Mouse (Mus musculus) stomach, embryonic 16.5 days (tissue): ENCODE results near the gene Timm50. TPM values are rescaled to one million over a fixed set of nuclear protein-coding genes. Genes with fewer than 3 reads are reported as not detected.

Experiments
- ATAC-seq: fragments of 200-750 bp; cut with Nextera tagmentation; 2 replicates; pipeline ENCODE4 v1.8.0; 2017; ENCODE audit warnings: moderate number of reproducible peaks, moderate TSS enrichment; ENCODE audit not compliant: insufficient read depth, low FRiP score
- H3K27ac ChIP-seq: fragments of 300-500 bp; sonication (generic); 2 replicates; pipeline ENCODE4 v1.5.1; 2014; ENCODE audit warnings: low read length
- H3K27me3 ChIP-seq: fragments of 300-500 bp; sonication (generic); 2 replicates; pipeline ENCODE4 v1.6.1; 2014; ENCODE audit warnings: low read length, control low read depth, mixed read lengths; ENCODE audit not compliant: control insufficient read depth, insufficient read depth
- H3K36me3 ChIP-seq: fragments of 300-500 bp; sonication (generic); 2 replicates; pipeline ENCODE4 v1.6.1; 2014; ENCODE audit warnings: low read length; ENCODE audit not compliant: control insufficient read depth, insufficient read depth
- H3K4me1 ChIP-seq: fragments of 300-500 bp; sonication (generic); 2 replicates; pipeline ENCODE4 v1.6.1; 2014; ENCODE audit warnings: low read length, control low read depth, mixed read lengths; ENCODE audit not compliant: control insufficient read depth, insufficient read depth
- H3K4me2 ChIP-seq: fragments of 300-500 bp; sonication (generic); 2 replicates; pipeline ENCODE4 v1.6.1; 2014; ENCODE audit warnings: low read depth, low read length, mixed read lengths
- H3K4me3 ChIP-seq: fragments of 300-500 bp; sonication (generic); replicated peaks from 2 replicates; pipeline ENCODE4 v1.5.1; 2014; ENCODE audit warnings: mild to moderate bottlenecking, low read length
- H3K9ac ChIP-seq: fragments of 300-500 bp; sonication (generic); 2 replicates; pipeline ENCODE4 v1.6.1; 2014; ENCODE audit warnings: low read length
- H3K9me3 ChIP-seq: fragments of 300-500 bp; sonication (generic); replicated peaks from 2 replicates; pipeline ENCODE4 v1.6.1; 2016; ENCODE audit warnings: low read length, control low read depth; ENCODE audit not compliant: control insufficient read depth
- WGBS: fragments of 180-500 bp; shearing (Covaris S2); extraction: QIAGEN DNeasy Blood & Tissue Kit; methylation state at CpG from one replicate; pipeline ENCODE4 v1.1.7; 2014; 5-methylcytosine and 5-hydroxymethylcytosine counted together
- polyA plus RNA-seq: library from polyadenylated mRNA; unstranded; fragments of >200 nt; fragmentation: Nextera tagmentation; extraction: Ambion mirVana; gene quantifications from 2 replicates; pipeline ENCODE4 v1.2.1, GENCODE M21; 2015

Gene Timm50
- polyA plus RNA-seq, 1 experiment from 2014 or later: 116 TPM

DNA sequence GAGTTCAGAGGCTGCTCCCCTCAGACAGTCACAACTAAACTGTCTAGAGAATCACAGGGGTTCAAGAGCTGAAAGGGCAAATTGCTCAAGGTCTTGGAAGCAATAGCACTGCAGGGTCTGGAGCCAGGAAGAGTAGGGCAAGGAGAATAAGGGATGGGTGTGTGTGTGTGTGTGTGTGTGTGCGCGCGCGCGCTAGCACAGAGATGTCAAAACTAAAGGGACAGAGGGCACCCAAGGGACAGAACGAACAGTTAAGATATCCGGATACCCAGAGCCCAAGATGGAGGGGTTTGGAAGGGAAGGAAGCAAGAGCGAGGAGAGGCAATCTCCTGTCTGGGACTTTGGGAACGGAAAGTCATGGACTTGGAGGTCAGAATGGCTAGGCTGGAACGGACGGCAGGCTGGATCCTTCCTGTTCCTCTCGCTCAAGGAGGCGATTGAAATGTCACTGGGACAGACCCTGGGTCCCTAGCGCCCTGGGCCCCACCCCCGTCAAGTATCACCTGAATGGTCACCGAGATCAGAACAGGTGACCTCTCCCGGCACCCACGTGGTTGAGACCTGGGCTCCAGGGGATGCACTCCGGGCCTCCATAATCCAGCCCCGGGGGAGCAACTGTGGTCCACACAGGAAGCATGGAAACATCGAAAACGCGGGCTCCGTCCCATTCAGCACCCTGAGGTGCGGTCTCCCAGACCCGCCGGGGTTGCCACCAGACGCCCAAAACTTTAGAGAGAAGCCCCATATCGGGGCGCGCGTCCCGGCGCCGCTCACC lies 534 bp downstream of the Timm50 start:
- peak; percentile 64 for ATAC-seq
- Histone ChIP-seq H3K9ac (peak overlapping the region; percentile 90), H3K9me3 (no peaks in the 10 kb centered on the region), H3K4me1 (peaks cover 8% of the 10 kb centered on the region), H3K36me3 (peaks cover 14% of the 10 kb centered on the region), H3K4me2 (peak overlapping the region; percentile 79), H3K4me3 (peak overlapping the region; percentile 64), H3K27ac (peak overlapping the region; percentile 43; the same call in 1 of the 2 replicates), H3K27me3 (no peaks in the 10 kb centered on the region)
- 3% methylated on average over 35 of the region's 35 CpGs for WGBS

DNA sequence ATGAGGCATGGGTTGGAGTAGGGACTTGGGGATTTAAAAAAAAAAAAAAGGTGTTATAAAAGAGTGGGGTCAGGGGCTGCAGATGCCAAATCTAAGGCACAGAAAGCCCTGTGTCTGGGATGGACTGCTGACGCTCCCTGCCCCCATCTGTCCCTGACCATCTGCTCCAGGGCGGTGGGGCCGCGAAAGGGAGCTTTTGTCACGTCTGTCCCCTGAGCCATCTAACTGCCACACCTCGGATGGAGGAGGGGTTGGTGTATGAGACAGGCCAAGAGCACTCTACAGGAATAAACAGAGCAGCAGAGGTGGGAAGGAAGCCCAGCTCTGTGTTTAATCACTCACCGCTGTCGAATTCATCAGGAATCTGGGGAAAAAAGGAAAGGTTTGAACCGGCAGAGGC lies 2.1 kb downstream of the Timm50 start:
- H3K4me1 ChIP-seq: peaks cover 8% of the 10 kb centered on the region
- no peak for ATAC-seq
- H3K27ac ChIP-seq: no peak overlapping the region
- 48% methylated on average over 9 of the region's 9 CpGs for WGBS
- H3K4me3 ChIP-seq: no peak overlapping the region
- no peaks in the 10 kb centered on the region for H3K9me3 ChIP-seq
- H3K9ac ChIP-seq: no peak overlapping the region
- H3K4me2 ChIP-seq: no peak overlapping the region
- H3K36me3 ChIP-seq: peaks cover 7% of the 10 kb centered on the region
- H3K27me3 ChIP-seq: no peaks in the 10 kb centered on the region

- no peak for ATAC-seq
- peaks cover 8% of the 10 kb centered on the region for H3K36me3 ChIP-seq
- no peak overlapping the region for H3K9ac ChIP-seq
- no peaks in the 10 kb centered on the region for H3K9me3 ChIP-seq
- no peak overlapping the region for H3K27ac ChIP-seq
- H3K27me3 ChIP-seq: peaks cover 9% of the 10 kb centered on the region
- WGBS: 93% methylated on average over 8 of the region's 8 CpGs
- no peak overlapping the region for H3K4me2 ChIP-seq
- H3K4me1 ChIP-seq: peaks cover 14% of the 10 kb centered on the region
- H3K4me3 ChIP-seq: no peak overlapping the region
Measured at GRCm38 (mm10) chr7:28306216-28306615, 5.7 kb downstream of the Timm50 start.

- WGBS: 90% methylated on average over 10 of the region's 10 CpGs
- Histone ChIP-seq H3K9me3 (no peaks in the 10 kb centered on the region), H3K4me1 (peaks cover 9% of the 10 kb centered on the region), H3K9ac (no peak overlapping the region), H3K4me3 (no peak overlapping the region), H3K36me3 (peaks cover 8% of the 10 kb centered on the region), H3K4me2 (no peak overlapping the region), H3K27me3 (peaks cover 14% of the 10 kb centered on the region), H3K27ac (no peak overlapping the region)
- ATAC-seq: no peak
Measured at GRCm38 (mm10) chr7:28305641-28306040, 6.2 kb downstream of the Timm50 start.

DNA sequence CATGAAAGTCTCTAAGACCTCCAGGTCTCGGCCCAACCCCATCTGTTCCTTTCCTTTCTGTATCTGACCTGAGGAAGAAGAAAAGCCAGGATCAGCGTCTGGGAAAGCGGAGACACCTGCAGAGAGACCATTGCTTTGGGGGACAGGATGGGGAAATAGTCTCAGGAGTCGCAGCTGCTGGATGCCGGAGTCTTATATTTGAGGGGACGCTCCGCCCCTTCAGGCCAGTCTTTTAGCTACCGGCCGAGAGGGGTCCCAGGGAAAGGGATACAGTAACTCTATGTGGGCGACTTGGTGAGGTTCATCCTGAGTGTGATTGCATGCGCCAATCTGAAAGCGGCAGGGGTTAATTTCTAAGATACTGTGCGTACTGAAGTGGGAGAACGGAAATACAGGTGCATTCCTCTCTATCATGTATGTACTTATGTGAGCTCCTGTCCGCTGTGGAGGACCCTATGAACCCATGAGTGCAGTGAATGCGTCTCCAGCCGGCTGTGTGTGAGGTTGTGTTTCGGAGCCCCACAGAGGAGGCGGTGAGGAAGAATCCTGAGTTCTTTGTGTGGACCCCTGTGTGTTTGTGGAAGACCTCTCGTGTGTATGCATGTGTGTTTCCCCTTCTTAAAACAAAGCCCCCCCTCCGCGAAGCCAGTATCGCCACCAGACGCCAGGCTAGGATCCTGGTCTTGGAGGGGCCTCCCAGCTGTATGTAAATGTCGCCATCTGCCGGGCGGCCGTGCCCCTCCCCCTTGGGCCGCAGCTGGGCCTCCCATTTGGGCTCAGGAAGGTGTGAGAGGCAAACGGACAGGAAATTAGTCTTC lies 10.0 kb downstream of the Timm50 start, which contains the start of gene Dll3:
TSS of gene Dll3 (minus strand) at position 623 of the 818 bp plus-strand sequence.
- Histone ChIP-seq H3K4me3 (peak within 1 kb of the TSS; percentile 29), H3K9me3 (no peaks in the 10 kb centered on the region), H3K27ac (no peak within 1 kb of the TSS), H3K27me3 (peaks cover 36% of the 10 kb centered on the region), H3K4me2 (peak within 1 kb of the TSS; percentile 52), H3K36me3 (peaks cover 8% of the 10 kb centered on the region), H3K9ac (peak within 1 kb of the TSS; percentile 60), H3K4me1 (peaks cover 8% of the 10 kb centered on the region; the same call in 1 of the 2 replicates)
- peak; percentile 71; the same call in 1 of the 2 replicates for ATAC-seq
- 3% methylated on average over 30 of the region's 30 CpGs for WGBS

DNA sequence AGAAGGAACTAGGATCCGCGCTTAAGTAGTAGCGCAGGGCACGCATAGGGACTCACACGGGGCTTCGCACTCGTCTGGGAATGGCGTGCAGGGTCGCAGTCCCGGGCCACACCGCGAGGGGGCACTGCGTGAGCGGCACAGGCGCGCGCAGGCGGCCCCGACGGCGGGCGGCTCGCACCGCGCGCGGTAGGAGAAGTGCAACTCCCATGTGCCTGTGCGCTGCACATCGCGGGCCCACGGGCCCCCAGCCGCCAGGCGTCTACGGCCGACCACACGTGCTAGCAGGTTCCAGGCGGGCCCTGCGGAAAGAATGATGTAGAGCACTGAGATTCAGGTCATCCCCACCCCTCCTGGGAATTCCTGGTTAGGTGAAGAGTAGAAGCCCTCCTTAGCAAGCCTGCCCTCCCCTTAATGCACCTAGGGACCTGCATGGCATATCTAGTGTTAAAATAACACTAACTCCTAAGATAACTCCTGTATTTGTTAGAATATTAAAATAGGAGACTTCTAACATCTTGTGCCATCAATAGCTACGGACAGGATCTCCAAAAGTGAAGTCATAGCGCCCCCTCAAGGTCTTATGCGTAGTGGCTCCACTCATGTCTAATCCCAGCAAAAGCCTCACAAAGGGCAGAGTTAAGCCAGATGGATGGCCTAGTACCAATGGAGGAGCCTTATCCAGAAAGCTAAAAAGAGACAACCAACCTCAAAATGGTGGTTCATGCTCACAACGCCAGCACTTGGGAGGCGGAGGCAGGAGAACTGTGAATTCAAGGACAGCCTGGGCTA lies 12.8 kb downstream of the Timm50 start:
- Histone ChIP-seq H3K4me2 (peak overlapping the region; percentile 20; the same call in 1 of the 2 replicates), H3K36me3 (no peaks in the 10 kb centered on the region), H3K9me3 (no peaks in the 10 kb centered on the region), H3K27me3 (peaks cover 51% of the 10 kb centered on the region), H3K9ac (no peak overlapping the region), H3K27ac (no peak overlapping the region), H3K4me1 (peaks cover 8% of the 10 kb centered on the region; the same call in 1 of the 2 replicates), H3K4me3 (no peak overlapping the region)
- 24% methylated on average over 43 of the region's 43 CpGs for WGBS
- ATAC-seq: no peak

DNA sequence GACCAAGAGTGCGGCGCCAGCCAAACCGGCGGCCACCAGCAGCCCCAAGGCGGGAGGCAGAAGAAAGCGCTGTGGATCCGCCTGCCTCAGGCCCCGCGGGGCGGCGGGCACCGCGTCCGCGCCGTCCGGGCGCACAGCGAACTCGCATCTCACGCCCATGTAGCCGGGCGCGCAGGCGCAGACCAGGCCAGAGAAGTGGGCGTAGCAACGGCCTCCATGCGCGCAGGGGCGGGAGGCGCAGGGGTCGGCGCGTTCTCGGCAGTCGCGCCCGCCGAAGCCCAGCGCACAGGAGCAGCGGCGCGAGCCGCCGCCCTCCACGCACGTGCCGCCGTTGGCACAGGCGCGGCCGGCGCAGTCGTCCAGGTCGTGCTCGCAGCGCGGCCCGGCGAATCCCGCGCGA lies 17.4 kb downstream of the Timm50 start:
- Histone ChIP-seq H3K4me3 (peak overlapping the region; percentile 54), H3K27me3 (peaks cover 60% of the 10 kb centered on the region), H3K9me3 (no peaks in the 10 kb centered on the region), H3K4me1 (peaks cover 5% of the 10 kb centered on the region; the same call in 1 of the 2 replicates), H3K4me2 (peak overlapping the region; percentile 73), H3K36me3 (no peaks in the 10 kb centered on the region), H3K27ac (no peak overlapping the region), H3K9ac (peak overlapping the region; percentile 70)
- peak; percentile 74 for ATAC-seq
- WGBS: 3% methylated on average over 63 of the region's 63 CpGs

- Histone ChIP-seq H3K4me1 (peaks cover 5% of the 10 kb centered on the region; the same call in 1 of the 2 replicates), H3K36me3 (no peaks in the 10 kb centered on the region), H3K27ac (no peak within 1 kb of the TSS), H3K9ac (peak within 1 kb of the TSS; percentile 57), H3K4me2 (peak within 1 kb of the TSS; percentile 57), H3K27me3 (peaks cover 63% of the 10 kb centered on the region), H3K9me3 (no peaks in the 10 kb centered on the region), H3K4me3 (peak within 1 kb of the TSS; percentile 31)
- peak; percentile 52; the same call in 1 of the 2 replicates for ATAC-seq
- WGBS: 1% methylated on average over 52 of the region's 52 CpGs
Measured at GRCm38 (mm10) chr7:28290638-28291590, 21.0 kb downstream of the Timm50 start, which contains the start of gene Selenov. Gene Selenov, minus strand, starts transcription at chr7:28291186.
